Mouse (Mus musculus) heart, adult 2 months (tissue): ENCODE measurements around the gene Pank1.

Experiments
- CTCF ChIP-seq: fragments of 200-600 bp; IDR thresholded peaks from 2 replicates; pipeline ENCODE4 v1.8.1; 2022; ENCODE audit warnings: antibody characterized with exemption, mild to moderate bottlenecking, moderate library complexity
- EP300 ChIP-seq: fragments of 200-500 bp; IDR thresholded peaks from 2 replicates; pipeline ENCODE4 v1.6.1; 2011; ENCODE audit warnings: low read depth, low read length, control low read depth; ENCODE audit not compliant: insufficient read depth
- POLR2A ChIP-seq: fragments of 200-500 bp; IDR thresholded peaks from 2 replicates; pipeline ENCODE4 v1.6.1; 2011; ENCODE audit warnings: mild to moderate bottlenecking, low read depth, low read length, control low read depth; ENCODE audit not compliant: insufficient read depth

GRCm38 (mm10) chr19:34813533-34813932 is 65.7 kb downstream of the Pank1 start:
- no peak for TF ChIP-seq POLR2A
- no peak for TF ChIP-seq CTCF
- TF ChIP-seq EP300: no peak
